ENCODE assay signal across 11 mouse cellular contexts in the genomic region with DNA sequence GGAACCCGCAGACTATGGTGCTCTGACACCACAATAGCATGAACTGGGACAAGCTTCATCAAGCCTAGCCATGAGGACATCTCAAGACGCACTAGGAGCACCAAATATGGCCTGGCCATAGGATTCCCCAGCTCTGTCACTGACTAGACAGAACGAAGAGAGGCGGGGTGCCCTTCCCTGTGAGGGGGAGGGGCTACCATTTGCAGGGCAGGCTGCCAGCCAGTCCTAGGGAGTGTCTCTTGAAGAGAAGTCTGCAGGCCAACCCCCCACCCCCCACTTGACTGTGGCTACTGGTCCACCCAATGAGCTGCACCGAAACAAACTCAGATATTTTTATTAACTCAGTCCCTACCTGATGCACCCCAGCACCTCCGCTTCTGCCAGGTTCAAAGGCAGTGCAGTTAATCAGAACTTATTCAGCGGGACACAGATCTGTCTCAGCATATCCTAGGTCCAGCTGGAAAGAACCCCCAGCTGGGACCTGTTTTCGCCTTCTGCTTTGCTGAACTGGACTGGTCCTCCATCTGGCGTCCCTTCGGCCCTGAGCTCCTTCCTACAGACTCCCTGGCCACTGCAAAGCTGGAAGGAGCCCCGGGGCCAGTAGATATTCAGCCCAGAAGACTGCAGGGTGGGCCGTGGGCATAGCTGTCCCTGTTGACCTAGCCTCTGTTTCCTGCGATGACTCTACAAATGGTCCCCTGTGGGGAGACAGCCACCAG. TPM values are rescaled to one million over a fixed set of nuclear protein-coding genes. Genes with fewer than 3 reads are reported as not detected.
A peak's percentile ranks its signal among the peaks of the same experiment; 100 is the strongest.
DNase-seq lines count a peak whose midpoint lies in the region; ATAC-seq and TF ChIP-seq lines count a peak whose summit lies in the region.
"Had no signal": no experiment of that assay in that cellular context is flagged by ENCODE, and none has a peak within 500 bp of the region (broad histone marks: within the 10 kb centered on the region; RNA-seq: fewer than 3 reads in every experiment).

No protein-coding gene starts in this region.

- WGBS in kidney, embryonic 14.5 days = 56% methylated on average over 13 of the region's 13 CpGs
- WGBS in embryonic facial prominence, embryonic 14.5 days = 55% methylated on average over 13 of the region's 13 CpGs

- no peak overlapping the region for H3K4me3 ChIP-seq in kidney, embryonic 14.5 days (ENCODE audit: low read length)
- peak overlapping the region; percentile 70 for H3K4me3 ChIP-seq in E14TG2a.4 (replicated peaks; ENCODE audit: low read length)
- no peak overlapping the region for H3K4me3 ChIP-seq in embryonic facial prominence, embryonic 14.5 days (ENCODE audit: low read depth, low read length)
- H3K4me3 ChIP-seq: gastrocnemius, adult 2 months; layer of hippocampus, adult 2 months had no signal

- no peak overlapping the region for H3K27ac ChIP-seq in kidney, embryonic 14.5 days (ENCODE audit: low read depth, low read length)
- H3K27ac ChIP-seq in embryonic facial prominence, embryonic 14.5 days (replicated peaks; ENCODE audit: low read depth, low read length) = no peak overlapping the region
- H3K27ac ChIP-seq: gastrocnemius, adult 2 months; layer of hippocampus, adult 2 months had no signal

- H3K9ac ChIP-seq in kidney, embryonic 14.5 days (ENCODE audit: low read depth, low read length) = no peak overlapping the region
- no peak overlapping the region for H3K9ac ChIP-seq in embryonic facial prominence, embryonic 14.5 days (ENCODE audit: low read depth, low read length)

- no peak for TF ChIP-seq CTCF in E14TG2a.4 (conservative IDR thresholded peaks at IDR 0.05; ENCODE audit: low read length)

- H3K36me3 ChIP-seq in kidney, embryonic 14.5 days (ENCODE audit: control insufficient read depth, insufficient read depth, low read length) = no peaks in the 10 kb centered on the region
- H3K36me3 ChIP-seq in E14TG2a.4 (ENCODE audit: insufficient read depth, low read length) = no peaks in the 10 kb centered on the region
- H3K36me3 ChIP-seq in embryonic facial prominence, embryonic 14.5 days (ENCODE audit: control insufficient read depth, insufficient read depth, low read length) = no peaks in the 10 kb centered on the region

- H3K9me3 ChIP-seq in kidney, embryonic 14.5 days (ENCODE audit: control insufficient read depth, low read length) = no peaks in the 10 kb centered on the region
- no peaks in the 10 kb centered on the region for H3K9me3 ChIP-seq in E14TG2a.4 (ENCODE audit: low read length)
- no peaks in the 10 kb centered on the region for H3K9me3 ChIP-seq in embryonic facial prominence, embryonic 14.5 days (ENCODE audit: control insufficient read depth, low read length)

- DNase-seq in kidney, postnatal 36 days = no peak
- peak; percentile 95 for DNase-seq in MN1 (ENCODE audit: low spot score)
- DNase-seq in embryonic facial prominence, embryonic 14.5 days (ENCODE audit: low spot score) = peak; percentile 56
- no peak for DNase-seq in layer of hippocampus, postnatal 36 days
- DNase-seq in adrenal gland, postnatal 25 days = no peak
- DNase-seq: gastrocnemius, adult 2 months; thymus, adult 18-20 months had no signal

- H3K27me3 ChIP-seq in kidney, embryonic 14.5 days (ENCODE audit: control insufficient read depth, insufficient read depth, low read length) = no peaks in the 10 kb centered on the region
- H3K27me3 ChIP-seq in E14TG2a.4 (ENCODE audit: insufficient read depth, low read length) = no peaks in the 10 kb centered on the region
- H3K27me3 ChIP-seq in embryonic facial prominence, embryonic 14.5 days (replicated peaks; ENCODE audit: control insufficient read depth, insufficient read depth, low read length) = no peaks in the 10 kb centered on the region

- H3K4me1 ChIP-seq in kidney, embryonic 14.5 days (ENCODE audit: control insufficient read depth, insufficient read depth, low read length) = peaks cover 16% of the 10 kb centered on the region; the same call in 1 of the 2 replicates
- peaks cover 71% of the 10 kb centered on the region for H3K4me1 ChIP-seq in E14TG2a.4 (replicated peaks; ENCODE audit: low read depth, low read length)
- H3K4me1 ChIP-seq in embryonic facial prominence, embryonic 14.5 days (ENCODE audit: control insufficient read depth, insufficient read depth, low read length) = peaks cover 14% of the 10 kb centered on the region; the same call in 1 of the 2 replicates

- H3K4me2 ChIP-seq in kidney, embryonic 14.5 days (replicated peaks; ENCODE audit: low read depth, low read length) = peak overlapping the region; percentile 12; the same call in 1 of the 2 replicates
- no peak overlapping the region for H3K4me2 ChIP-seq in embryonic facial prominence, embryonic 14.5 days (ENCODE audit: low read depth, low read length)

- no peak for ATAC-seq in kidney, embryonic 14.5 days (ENCODE audit: low FRiP score, low TSS enrichment)
- no peak for ATAC-seq in embryonic facial prominence, embryonic 14.5 days (ENCODE audit: low read depth)

RNA-seq across cellular contexts. Expression of gene Pcbd1, which starts 23.7 kb away (rescaled TPM):
- 140 and 143 TPM in 2 replicates for polyA plus RNA-seq in kidney, embryonic 14.5 days (2014; fragmentation: Nextera tagmentation; extraction: Ambion mirVana)
- 25.8 and 26.4 TPM in 2 replicates for polyA plus RNA-seq in embryonic facial prominence, embryonic 14.5 days (2014; fragmentation: Nextera tagmentation; extraction: Ambion mirVana)
- 10 to 100 TPM; 12.6 to 15.1 TPM for total RNA-seq in layer of hippocampus, postnatal 36 days (2021)
- 13.9 and 15.8 TPM in 2 replicates for total RNA-seq in adrenal gland, postnatal 25 days (2021)
- total RNA-seq: megakaryocyte, adult 5-6 weeks had no signal

Comparison
In these comparisons a context has a peak if more than half of its experiments do, and no peak if none do; other contexts are left out.
1. DNase-seq: peak in MN1 (single experiment) and embryonic facial prominence, embryonic 14.5 days (single experiment); none in kidney, postnatal 36 days (0 of 2), layer of hippocampus, postnatal 36 days (0 of 2) and adrenal gland, postnatal 25 days (single experiment).